Mouse (Mus musculus) small intestine, adult 2 months (tissue): Measurements from ENCODE around the gene Vav1.

Experiments
- CTCF ChIP-seq: fragments of 200-500 bp; IDR thresholded peaks from 2 replicates; pipeline ENCODE4 v1.5.1; 2012; ENCODE audit warnings: low read depth, mild to moderate bottlenecking, control low read depth, inconsistent platforms, low read length, moderate library complexity, mixed read lengths; ENCODE audit not compliant: insufficient replicate concordance, insufficient read length; ENCODE audit errors: extremely low read depth
- POLR2A ChIP-seq: fragments of 200-500 bp; IDR thresholded peaks from 2 replicates; pipeline ENCODE4 v1.6.1; 2012; ENCODE audit warnings: low read depth, mild to moderate bottlenecking, control low read depth, inconsistent platforms, low read length, moderate library complexity

DNA sequence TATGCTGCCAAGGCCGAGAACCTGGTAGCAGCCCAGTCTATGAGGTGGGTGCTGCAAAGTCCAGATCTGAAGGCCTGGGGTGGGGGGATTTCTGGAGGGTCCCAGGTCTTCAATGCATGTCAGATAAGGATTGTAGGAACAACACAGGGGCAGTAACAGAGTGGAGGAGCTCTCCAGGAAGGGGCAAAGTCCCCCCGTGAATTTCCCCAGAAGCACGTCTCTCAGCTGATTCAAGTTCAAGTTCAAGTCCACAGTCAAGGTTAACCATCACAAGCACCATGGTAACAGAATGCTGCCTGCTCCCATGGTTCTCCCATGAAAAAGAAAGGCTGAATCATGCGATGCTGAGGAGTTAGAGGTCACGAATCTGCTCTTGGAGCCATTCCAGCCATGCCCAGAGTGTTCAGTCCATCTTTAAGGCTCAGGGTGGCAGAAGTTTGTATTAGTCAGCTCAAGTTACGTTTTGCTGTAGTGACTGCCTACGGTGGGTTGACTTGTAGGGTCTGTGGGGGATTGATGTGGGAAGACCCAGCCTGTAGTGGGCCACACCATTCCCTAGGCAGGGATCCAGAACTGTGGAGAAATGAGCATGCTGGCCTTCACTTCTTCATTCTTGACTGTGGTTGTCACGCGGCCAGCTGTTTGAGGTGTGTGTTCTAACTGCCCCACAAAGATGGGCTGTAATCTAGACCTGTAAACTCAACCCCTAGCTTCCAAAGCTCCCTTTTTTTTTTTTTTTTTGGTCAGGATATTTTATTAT, 55.3 kb downstream of the Vav1 start:
- no peak for TF ChIP-seq CTCF
- no peak for TF ChIP-seq POLR2A
